Mouse (Mus musculus) left cerebral cortex, postnatal 25 days (tissue): ENCODE results near the gene Ripply3. TPM values are rescaled to one million over a fixed set of nuclear protein-coding genes. Genes with fewer than 3 reads are reported as not detected.

Experiments
- DNase-seq, 2 experiments: peaks; one replicate each; pipeline ENCODE4 v3.0.0; 2022; ENCODE audit warnings: low spot score in 2 of 2, mixed read lengths in 1 of 2
- intact Hi-C: fragments of 180-260 bp; cut with DNase I; formaldehyde crosslinking; loops from one replicate; pipeline ENCODE4 v1.15.1; 2025
- total RNA-seq, 2 experiments: library from RNA; stranded (reverse); gene quantifications; 2 replicates each; pipeline ENCODE4 v1.2.3; 2021

The Ripply3 gene
- total RNA-seq, 2 experiments from 2014 or later: not detected

DNA sequence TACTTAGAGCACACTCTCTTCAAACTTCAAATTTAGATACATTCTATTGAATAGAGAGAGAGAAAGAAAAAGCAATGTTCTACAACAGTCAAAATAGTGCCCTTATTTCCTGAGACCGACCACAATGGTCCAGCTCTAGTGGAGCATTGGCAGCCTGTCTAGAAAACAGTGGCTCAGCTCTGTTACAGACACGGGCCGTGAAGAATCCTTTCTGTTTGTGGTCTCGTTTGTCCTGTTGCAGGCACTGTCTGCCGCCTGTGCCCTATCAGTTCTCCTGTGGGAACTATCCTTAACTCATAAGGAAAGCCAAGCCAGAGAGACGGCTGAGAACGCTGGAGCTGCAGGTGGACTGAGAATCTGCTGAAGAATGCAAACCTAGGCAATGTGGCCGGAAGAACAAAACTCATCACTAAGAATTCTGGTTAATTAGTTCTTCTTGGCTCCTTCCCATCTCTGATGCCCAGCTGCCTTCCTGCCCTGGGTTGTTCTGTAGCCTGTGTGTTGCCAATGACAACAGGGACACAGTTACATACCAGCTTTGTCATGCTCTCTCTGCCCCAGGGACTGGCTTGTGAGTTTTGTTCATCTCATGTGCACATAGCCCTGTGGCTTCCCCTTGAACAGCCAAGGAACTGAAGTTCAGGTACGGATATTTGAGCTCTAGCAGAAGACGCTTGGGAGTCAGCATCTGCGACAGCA lies 21.5 kb downstream of the Ripply3 start:
- DNase-seq: no peak
- intact Hi-C loops: no loop called here

DNA sequence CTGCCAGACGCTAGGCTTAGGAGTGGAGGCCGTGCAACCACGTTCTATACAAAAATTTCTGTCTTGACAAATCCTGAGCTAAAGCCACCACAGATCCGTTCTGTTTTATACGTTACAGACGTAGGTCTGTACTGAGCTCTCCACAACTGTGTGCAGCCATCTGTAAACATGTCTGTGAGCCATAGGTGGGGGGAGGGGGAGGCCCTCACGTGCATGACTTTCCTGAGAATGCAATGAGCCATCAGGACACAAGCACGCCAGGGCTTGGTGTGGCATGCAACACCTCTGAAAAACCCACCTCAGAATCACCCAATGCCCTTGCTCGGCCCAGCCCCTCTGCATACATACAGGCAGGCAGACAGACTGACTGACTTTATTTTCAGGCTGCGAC lies 22.1 kb downstream of the Ripply3 start:
- no peak for DNase-seq
- intact Hi-C loops: no loop called here

DNA sequence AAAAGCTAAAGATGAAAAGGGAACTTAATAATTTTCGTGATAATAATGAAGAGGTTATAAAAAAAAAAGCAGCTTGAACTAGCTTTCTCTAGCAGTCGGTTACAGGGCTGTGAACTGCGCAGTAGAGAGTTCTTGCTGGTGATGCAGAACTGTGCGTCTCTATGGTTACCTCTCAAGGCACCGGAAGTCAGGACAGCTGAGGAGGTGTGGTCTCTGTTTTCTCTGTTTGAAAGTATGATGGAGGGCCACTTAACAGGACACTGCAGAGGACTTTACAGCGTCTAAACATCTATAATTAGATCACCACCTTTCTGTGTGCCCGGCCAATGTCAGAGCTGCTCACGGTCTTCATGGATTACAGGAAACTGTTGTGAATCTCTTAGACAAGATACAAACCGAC lies 26.2 kb downstream of the Ripply3 start:
- intact Hi-C loops: no loop called here

DNA sequence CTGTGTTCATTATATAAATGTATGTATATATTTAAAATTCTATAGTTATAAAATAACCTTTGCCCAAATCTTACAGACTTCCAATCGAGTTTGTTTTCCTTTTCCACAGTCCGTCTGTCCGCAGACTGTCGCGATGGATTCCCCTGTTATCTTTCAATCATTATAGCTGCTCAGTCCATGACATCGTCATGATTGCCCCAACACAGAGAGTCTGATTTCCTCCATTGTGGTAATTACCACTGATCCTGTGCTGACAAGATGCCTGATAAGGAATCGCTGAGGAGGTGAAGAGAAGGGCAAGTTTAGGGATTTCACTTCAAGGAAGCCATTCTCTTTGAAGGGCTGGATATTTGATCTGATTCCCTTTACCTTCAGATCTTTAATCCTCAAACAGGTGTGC lies 27.8 kb downstream of the Ripply3 start:
- intact Hi-C loops: no loop called here
- no peak for DNase-seq

More for the DNA sequence above, 26.2 kb downstream of the Ripply3 start:
- DNase-seq: peak; percentile 40 to 55

DNA sequence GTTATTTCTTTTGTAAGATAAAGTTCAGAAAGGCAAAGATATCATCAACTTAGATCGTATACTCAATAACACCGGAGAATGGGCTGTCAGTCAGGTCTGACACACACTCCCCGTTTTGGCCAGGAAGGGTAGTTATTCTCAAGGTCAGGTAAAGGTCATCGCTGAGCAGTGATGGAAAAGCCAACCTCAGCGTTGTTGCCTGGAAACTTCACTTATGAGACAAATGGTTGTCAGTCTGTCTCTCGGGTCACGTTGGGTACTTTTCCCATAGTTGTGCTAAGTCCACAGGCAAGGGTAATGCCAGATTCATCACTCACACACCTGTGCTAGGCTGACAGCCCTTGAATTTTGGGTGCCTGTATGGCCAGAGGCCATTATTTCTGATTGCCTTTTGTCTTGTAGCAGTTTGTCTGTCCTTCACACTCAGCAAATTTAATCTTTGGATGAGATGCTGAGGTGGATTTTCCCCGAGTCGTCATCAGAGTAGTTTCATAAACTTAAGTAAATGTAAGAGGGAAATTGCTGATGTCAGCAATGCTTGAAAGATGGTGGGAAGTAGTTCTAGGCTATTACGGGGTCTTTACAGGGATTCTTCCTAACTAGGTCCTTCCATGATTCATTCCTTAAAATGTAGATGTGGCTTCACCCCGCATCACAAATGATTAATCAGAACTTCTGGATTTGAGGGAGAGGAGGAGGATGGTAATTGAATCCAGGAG lies 28.7 kb downstream of the Ripply3 start:
- no peak for DNase-seq
- intact Hi-C loops: no loop called here

DNA sequence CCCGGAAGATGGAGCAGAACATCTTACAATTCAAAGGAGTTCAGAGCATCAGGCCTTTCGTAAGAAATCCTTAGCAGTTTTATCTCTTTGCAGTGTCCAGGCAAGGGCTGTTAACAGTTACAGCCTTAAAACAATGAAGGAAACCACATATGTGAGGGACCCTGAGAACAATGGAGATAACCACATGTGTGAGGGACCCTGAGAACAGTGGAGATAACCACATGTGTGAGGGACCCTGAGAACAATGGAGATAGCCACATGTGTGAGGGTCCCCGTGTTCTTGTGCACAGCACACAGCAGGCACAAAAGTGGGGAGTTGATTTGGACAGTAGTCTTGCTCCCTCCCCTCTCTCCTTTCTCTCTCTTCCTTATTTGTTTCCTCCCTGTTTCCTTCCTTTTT lies 29.9 kb downstream of the Ripply3 start:
- intact Hi-C loops: no loop called here
- no peak for DNase-seq

DNA sequence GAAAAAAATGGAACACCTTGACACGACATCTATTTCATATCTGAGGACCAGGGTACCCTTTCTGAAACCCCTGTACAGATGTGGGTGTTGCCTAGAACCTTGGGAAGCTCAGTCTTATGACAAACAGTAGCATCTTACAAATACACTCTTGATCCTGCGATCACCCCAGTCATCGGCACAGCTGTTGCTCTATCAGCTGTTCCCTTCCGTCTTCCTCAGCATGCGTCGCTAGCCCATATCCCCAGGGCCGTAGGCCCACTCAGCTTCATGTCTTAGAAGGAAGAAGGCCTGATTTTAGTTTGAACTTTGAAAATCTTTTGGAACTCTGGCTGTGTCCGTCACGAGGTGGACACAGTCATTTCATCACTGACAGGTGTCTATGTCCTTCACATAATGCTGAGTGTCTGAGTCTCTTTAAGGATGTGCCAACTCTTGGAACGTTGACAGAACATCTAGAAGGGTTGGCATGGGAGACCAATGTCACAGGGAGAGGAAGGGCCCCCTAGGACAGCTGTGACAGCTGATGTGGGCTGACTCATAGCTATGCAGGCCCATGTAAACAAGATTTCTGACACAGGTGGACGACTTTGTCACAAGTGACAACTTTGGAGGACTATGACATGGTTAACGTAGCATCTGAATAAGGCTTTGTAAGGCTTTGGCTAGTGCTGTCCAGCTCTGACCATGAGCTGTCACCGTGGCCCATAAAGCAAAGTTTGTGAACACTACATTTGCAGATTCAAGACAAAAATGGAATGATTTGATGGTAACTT lies 32.5 kb downstream of the Ripply3 start:
- intact Hi-C loops: no loop called here
- no peak for DNase-seq

DNA sequence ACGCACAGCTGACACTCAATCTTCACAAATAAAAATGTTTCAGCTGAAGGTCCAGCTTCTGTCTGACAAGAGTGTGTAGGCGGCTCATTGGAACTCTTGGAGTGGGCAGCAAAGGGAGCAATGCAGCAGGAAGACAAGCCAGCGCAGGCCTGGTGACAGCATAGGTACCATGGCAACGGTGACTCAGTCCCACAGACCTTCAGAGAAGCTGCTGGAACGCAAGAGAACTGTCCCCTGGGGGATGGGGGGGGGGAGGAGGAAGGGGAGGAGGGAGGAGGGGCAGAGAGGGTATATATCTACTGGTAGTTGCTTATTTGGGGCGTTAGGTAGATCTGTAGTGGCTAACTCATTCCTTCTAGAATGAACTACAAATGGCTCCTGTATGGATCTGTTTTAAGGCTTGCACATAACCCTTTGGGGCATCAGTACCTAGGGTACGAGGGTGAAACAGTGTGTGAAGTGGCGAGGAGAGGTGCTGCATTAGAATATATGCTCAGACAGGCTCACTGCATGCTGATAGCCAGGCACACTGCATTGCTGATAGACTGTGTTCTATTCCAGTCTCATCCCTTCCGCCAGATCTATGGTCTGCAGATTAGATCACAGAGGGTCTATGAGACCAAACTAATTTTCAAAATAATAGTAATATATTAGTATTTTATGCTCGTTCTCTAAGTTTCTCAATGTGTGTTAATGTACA lies 34.1 kb downstream of the Ripply3 start:
- intact Hi-C loops: no loop called here
- DNase-seq: peak; percentile 85 to 97

DNA sequence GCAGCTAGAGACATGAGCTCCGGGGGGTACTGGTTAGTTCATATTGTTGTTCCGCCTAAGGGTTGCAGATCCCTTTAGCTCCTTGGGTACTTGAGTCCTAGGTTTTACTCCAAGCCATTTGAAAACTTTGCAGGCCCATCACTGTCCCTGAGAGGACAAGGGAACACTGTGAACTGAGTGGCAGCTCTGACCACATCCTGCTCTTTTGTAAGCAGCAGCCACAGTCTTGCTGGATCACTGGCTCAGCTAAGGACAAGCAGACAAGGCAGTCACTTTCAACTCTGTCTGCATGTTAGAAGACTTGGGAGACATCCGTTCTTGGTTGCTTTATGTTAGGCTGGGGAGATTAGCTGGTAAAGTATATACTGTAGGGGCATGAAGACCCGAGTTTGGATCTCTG lies 35.6 kb downstream of the Ripply3 start:
- intact Hi-C loops: no loop called here

DNA sequence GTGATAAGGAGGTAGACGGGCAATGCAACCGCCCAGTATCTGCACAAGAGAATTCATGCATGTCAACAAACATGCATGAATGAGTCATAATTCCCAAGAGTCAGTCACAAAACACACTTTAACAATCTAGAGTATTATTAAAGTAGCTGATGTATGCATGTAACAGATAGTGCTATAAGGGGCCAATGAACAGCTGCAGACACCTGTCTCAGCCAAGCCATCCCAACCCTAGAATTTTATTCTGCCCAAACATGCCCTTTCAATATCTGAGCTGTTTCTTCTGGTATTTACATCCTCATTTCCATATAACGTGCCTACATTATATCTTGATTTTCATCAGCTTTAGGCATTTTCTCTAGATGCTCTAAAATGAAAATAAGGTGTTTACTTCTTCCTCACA lies 37.2 kb downstream of the Ripply3 start:
- intact Hi-C loops: no loop called here
- no peak for DNase-seq

More for the DNA sequence above, 35.6 kb downstream of the Ripply3 start:
- no peak for DNase-seq

DNA sequence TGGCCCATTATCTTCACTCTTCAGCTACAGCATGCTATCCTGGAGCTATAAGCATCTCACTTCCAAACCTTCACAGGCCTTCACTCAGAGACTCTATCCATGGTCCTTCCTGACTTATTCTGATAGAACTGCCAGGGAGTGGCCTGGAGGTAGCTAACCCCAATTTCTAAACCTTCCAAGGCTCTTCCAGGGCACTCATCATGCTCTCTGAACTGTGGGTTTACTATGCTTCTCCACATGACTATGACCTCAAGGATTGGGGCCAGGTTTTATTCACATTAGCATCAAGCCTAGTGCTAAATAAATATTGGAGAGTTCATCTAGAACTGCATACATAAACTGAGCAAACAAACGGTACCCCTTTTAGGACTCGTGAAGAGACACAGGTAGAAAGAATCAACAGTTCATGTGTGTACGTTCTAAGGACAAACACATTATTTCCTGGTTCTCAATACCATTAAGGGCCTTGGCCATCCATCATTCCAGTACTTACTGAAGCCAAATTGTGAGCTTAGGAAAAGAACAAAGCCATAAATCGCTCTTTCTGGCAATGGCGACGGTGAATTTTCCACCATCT lies 41.5 kb downstream of the Ripply3 start:
- intact Hi-C loops: loop anchor here (1.0 kb wide), 2 partner anchors 56 to 157 kb away; partner anchors contain the start of genes Hlcs and Vps26c
- DNase-seq: no peak

DNA sequence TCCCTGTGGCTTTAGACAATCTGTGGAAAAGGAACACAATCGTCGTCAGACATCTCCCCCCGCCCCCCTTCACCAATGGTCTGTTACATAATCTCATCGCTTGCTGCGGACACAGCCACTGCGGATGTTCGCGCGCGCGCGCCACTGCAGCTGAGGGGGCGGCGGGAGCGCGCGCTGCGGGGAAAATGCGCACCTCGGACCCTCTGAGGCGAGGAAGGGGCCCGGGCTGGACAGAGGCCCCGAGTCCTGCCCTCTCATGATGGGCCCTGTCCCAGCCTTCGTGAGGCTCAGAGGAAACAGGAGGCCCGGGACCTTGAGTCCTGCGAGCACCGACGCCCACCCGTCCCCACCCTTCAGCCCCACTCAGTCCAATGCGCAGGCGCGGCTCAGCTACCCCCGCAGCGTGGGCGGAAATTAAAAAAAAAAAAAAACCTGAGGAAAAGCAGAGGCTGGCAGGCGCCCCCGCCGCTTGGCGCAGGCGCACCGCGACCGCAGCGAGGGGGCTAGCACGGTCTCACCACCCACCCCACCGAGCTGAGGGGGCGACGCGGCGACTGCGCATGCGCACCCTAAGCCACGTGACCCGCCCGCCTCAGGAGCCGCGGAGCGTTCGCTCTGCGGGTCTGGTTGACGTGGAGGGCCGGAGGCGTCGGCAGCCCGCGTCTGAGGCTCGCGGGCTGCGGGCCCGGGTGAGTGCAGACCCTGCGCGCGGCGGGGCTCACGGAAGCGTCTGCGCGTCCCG lies 42.1 kb downstream of the Ripply3 start, which contains the start of gene Ttc3:
TSS of gene Ttc3 (plus strand) at position 446 of the 742 bp plus-strand sequence.
- intact Hi-C loops: loop anchor here (1.0 kb wide), 2 partner anchors 57 to 156 kb away; partner anchors contain the start of genes Hlcs and Vps26c
- DNase-seq: peak; percentile 95 to 97

DNA sequence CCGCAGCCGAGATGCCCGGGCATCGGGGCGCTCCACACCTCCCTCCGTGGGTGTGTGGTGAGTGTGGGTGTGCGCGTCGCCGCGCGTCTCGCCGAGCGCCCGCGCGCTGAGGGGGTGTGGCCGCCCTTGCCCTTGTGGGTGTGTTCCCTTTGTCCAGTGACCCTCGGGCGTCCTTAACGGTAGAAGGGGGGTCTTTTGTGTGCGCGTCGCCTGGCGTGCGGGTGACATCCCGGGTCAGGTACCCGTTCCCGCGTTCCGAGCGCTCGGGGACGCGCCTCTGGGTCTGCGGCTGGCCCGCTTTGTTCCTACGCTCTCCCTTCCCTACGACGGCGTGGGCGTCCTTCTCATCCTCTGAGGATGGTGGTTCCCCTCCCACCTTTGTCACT lies 42.7 kb downstream of the Ripply3 start:
- intact Hi-C loops: loop anchor here (1.0 kb wide), 2 partner anchors 58 to 155 kb away; partner anchors contain the start of genes Hlcs and Vps26c

DNA sequence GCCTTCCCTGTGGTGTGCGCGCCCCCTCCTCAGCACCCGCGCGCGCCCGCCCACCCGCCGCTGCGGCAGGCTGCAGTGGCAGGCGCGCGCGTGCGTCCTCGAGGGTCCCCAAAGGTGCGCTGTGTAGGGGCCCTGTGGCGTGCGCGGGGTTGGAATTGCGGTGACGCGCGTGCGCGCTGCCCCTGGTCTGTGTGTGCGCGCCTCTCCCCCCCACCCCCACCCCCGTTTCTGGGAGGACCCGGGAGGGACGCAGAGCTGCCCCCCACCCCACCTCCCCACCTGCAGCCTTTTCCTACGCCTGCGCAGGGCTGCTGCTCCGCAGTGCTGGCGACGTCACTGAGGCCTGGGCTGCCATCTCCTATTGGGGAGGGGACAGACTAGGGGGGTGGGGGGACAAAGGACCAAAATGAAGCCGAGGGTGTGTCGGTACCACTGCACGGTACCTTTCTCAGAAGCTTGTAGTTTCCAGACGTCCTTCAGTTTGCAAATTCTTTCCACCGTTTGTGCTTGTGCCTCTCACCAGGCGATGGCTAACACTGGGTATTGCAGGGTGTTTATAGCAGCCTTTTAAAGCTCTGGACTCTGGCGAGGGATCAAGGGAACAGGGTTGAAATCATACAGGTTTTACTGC lies 43.2 kb downstream of the Ripply3 start, which contains the start of gene Pigp:
TSS of gene Pigp (minus strand) at position 542 of the 631 bp plus-strand sequence.
- DNase-seq: peak; percentile 57 to 69
- intact Hi-C loops: no loop called here

More for the DNA sequence above, 42.7 kb downstream of the Ripply3 start:
- peak; percentile 67 to 73 for DNase-seq

DNA sequence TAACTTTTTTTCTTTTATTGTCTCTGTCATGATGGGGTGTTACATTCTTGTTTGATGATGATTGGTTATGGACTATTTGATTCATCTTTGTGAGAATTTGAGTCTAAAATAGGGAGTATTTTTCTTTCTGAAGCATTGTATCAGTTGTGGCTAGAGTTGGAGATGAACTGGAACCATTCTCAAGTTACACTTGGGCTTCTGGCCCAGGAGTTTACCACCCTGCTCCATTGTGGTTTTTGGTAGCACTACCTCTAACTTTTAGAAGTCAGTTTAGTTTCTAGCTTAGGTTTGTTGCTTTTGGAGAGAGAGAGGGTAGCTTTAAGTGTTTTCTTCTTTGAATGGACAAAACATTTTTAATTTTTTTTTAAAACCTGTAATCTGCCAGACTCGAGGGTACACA lies 51.2 kb downstream of the Ripply3 start:
- intact Hi-C loops: no loop called here
- DNase-seq: no peak

DNA sequence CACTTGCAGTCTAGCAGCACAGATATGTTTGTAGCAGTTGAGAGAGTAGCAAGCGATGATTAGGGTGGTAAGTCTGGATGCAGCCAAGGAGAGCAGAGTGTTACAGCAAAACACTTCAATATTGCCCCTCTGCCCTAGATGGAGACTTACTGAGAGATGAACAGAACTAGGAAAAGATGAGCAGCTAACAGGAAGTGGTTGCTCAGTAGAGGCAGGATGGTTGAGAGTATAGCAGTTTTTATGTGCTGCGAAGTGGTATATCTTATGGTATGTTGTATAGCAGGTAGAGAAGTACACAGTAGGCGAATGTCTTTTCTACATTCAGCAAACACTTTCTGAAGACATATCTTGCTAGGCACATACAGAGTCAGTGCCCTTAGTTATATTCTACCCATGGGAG lies 55.1 kb downstream of the Ripply3 start:
- intact Hi-C loops: no loop called here
- DNase-seq: no peak
